Mouse (Mus musculus): ENCODE results near the gene Cdk6.
A peak's percentile ranks its signal among the peaks of the same experiment; 100 is the strongest.

The Cdk6 gene

DNA sequence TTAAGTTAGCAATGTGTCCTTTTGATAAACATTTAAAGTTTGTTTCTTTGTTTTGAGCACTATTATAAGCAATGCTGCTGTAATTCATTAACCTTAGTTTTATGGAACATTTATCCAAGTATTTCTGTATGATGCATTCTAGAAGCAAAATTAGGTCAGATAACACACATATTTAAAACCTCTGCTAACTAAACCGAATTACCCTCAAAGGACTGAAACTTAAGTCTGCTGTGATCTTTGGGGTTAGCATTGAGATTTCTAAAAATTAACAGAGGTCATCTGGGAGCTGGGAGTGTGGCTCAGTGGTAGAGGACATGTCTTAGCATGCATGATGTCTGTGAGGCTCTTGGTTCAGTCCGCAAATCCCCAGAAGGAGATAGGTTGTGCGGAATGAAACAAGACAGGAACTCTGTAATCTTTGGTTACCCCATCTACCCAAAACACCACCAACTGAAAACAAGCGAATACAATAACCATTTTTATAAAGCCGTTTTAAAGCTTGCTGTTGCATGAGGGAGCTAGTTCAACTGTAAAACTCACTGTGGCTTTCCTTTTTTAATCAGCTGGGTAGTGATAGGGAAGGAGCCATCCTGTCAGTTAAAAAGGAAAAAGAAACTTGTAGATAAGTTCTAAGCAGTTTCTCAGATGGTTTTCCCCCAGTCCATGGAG, 141.9 kb downstream of the Cdk6 start:
- no peak for ATAC-seq (ENCODE audit: low TSS enrichment)

DNA sequence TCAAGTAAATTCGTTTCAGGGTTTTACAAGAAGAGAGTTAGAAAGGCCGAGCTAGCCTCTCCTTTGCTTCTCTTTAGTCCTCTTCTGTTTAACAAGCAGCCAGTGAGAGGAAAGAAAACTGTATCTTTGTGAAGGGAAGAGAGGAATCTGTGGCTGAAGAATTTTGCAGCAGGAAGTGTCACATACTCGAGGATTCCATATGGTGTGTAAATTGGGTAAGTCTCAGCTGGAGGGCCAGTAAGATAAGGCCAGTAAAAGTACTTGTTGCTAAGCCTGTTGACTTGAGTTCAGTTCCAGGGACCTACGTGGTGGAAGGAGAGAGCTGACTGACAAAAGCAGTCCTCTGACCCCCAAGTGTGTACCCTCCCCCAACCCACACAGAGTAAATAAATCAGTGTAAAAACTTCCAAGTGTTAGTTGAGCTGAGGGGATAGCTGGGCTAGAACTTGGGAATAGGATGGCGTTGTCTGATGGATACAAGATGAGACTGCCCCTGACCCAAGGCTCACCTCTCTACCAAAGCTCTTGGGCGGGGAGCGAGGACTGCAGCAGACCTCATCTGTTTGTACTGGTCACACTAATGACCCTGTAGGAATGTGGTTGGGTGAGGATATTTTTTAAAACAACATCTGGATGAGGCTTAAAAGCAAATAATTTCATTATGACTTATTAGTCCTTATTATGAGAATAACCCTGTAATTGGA, 145.4 kb downstream of the Cdk6 start:
- no peak for ATAC-seq (ENCODE audit: low TSS enrichment)

DNA sequence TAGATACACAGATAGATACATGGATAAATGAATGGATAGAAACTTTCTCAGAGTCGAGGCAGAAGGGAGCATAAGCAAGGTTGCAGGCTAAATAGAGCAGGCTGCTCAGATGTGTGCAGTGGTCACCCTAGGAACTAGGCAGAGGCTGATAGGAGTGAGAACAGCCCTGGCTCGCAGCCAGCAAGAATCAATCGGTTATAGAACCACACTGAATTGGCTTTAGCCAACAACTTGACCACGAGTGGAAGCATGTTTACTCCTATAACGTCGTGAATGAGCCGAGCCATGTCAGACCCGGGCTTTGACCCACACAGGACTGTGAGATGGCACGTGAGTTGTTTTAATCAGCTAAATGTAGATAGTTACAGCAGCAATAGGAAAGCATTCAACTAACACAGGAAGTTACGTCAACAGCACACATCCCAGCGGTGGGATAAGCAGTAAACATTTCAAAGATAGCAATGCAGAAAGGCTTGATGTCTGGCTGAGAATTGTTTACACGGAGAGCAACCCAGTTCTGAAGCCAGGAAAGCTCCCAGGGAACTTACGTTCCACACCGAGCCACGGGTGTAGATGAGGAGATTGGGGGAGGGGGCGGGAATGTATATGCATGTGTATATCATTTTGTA, 147.0 kb downstream of the Cdk6 start:
- no peak for ATAC-seq (ENCODE audit: low TSS enrichment)

DNA sequence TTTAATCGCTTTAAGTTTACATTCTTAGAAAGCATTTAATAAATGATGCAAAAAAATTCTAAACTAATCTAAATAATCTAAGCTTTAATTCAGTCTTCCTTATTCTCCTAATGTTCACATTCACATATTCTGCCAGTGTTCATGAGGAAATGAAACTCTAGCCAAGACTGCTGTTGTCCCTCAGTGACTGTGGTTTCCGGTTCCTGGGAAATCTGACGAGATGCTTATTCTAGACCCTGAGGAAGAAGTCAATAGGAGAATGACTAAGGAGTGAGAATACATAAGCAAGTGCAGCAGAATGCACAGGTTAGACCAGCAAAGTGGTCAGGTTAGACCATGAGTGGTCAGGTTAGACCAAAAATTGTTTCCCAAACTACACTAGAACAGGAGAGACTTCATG, 149.1 kb downstream of the Cdk6 start:
- ATAC-seq (ENCODE audit: low TSS enrichment), result no peak

- ATAC-seq (ENCODE audit: low TSS enrichment), result no peak
Measured at GRCm38 (mm10) chr5:3491084-3491483, 149.8 kb downstream of the Cdk6 start.

DNA sequence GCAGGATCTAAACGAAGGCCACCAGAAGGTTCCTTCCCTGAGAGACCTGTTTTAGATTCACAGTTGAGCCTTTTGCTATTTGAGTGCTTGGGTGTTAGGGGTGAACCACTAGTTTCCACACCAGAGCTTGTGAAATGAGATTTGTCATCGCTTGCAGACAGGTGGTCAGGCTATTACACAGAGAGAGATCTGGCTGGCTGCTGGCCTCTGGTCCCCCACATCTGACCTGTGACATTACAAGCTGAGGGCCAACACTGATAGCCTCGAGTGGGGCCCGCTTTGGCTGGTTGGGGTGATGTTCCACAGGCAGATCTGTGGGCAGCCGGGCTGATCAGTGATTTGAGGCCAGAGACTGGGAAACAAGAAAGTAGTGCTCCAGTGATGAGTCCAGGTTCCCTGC, 150.6 kb downstream of the Cdk6 start:
- no peak for ATAC-seq (ENCODE audit: low TSS enrichment)

GRCm38 (mm10) chr5:3492776-3493636, 151.7 kb downstream of the Cdk6 start:
- no peak for ATAC-seq (ENCODE audit: low TSS enrichment)

GRCm38 (mm10) chr5:3493968-3494367, 152.7 kb downstream of the Cdk6 start:
- ATAC-seq (ENCODE audit: low TSS enrichment), result no peak

- no peak for ATAC-seq (ENCODE audit: low TSS enrichment)
Measured at GRCm38 (mm10) chr5:3494452-3495187, 153.3 kb downstream of the Cdk6 start.

- ATAC-seq (ENCODE audit: low TSS enrichment), result no peak
Measured at GRCm38 (mm10) chr5:3497505-3497925, 156.2 kb downstream of the Cdk6 start.

DNA sequence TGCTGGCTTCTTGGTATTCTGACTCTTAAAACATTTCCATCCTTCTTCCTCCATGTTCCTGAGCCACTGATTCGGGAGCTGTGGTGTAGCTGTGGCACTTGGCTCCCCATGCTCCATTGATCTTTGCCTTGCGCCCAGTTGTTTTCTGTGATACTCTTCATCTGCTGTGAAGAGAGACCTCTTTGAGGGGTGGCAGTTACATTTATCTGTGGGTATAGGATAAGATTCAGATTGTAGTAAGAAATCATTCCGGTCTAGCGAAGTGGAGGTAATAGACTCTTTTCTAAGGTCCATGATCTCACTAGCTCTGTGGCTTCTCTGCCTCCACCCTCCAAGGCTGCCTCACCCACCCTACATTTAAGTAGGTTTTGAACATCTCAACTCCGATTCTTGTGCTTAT, 159.0 kb downstream of the Cdk6 start:
- ATAC-seq (ENCODE audit: low TSS enrichment), result no peak

DNA sequence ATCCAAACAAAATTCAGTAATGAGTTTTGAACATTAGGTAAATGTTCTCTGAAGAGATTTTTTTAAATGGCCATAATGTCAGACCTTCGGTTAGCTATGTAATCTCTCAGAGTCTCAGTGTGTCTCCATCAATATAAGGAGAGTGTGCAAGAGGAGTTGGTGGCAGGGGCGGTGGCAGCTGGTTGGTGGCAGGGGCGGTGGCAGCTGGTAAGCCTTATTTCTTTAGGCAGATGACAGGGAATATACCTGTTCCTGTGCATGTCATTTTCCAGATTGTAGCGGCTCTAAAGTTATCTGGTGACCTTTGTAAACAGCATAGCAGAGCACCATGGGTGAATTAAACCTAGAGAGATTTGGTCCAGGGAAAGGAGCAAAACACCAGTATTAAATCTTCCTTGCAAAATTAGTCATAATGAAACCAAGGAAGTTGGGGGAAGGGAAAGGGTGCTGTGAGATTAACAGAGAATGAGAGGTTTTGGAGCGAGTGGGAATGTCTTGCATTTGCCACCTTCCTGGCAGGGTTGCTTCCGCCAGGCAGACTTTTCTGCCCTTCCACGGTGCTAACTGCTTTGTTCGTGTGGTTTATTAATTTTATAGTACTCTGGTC, 159.8 kb downstream of the Cdk6 start:
- no peak for ATAC-seq (ENCODE audit: low TSS enrichment)

GRCm38 (mm10) chr5:3501564-3502001, 160.3 kb downstream of the Cdk6 start:
- ATAC-seq (ENCODE audit: low TSS enrichment), result no peak

- ATAC-seq (ENCODE audit: low TSS enrichment), result peak; percentile 74; the same call in 1 of the 2 replicates
Measured at GRCm38 (mm10) chr5:3502610-3503350, 161.5 kb downstream of the Cdk6 start.

- no peak for ATAC-seq (ENCODE audit: low TSS enrichment)
Measured at GRCm38 (mm10) chr5:3503373-3503772, 162.1 kb downstream of the Cdk6 start.

GRCm38 (mm10) chr5:3503836-3504323, 162.6 kb downstream of the Cdk6 start:
- ATAC-seq (ENCODE audit: low TSS enrichment), result no peak

DNA sequence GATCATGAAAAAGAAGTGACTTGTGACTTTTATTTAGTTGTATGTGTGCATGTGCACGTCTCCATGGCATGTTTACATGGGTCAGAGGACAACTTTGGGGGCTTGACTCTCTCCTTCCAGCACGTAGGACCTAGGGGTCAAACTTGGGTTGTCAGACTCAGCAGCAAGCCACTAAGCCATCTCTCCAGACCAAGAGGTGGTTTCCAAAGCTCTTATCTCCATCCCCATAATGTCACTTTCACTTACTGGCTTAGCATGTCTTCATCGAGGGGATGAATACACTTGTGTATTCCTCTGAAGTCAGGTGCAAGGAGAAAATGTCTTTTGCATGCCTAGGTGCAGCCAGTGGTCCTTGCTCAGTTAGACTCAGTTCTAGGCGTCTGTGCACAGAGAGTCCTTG, 163.2 kb downstream of the Cdk6 start:
- ATAC-seq (ENCODE audit: low TSS enrichment), result no peak

GRCm38 (mm10) chr5:3505553-3505952, 164.3 kb downstream of the Cdk6 start:
- ATAC-seq (ENCODE audit: low TSS enrichment), result no peak

- no peak for ATAC-seq (ENCODE audit: low TSS enrichment)
Measured at GRCm38 (mm10) chr5:3508480-3509381, 167.4 kb downstream of the Cdk6 start.
